Mouse (Mus musculus) lung, embryonic 15.5 days (tissue): ENCODE measurements at regions not wholly inside any gene's neighbourhood (a gene's known extent, or its start where the extent isn't known, plus 50 kb on each side); places are given as distances from the start of the nearest gene placed in this dataset.

Experiments used
- ATAC-seq: fragments of 200-750 bp; cut with Nextera tagmentation; 2 replicates; pipeline ENCODE4 v1.8.0; 2017; ENCODE audit warnings: moderate number of reproducible peaks, borderline replicate concordance; ENCODE audit not compliant: low FRiP score, low TSS enrichment; ENCODE audit errors: extremely low read depth
- H3K27ac ChIP-seq: fragments of 300-500 bp; sonication (generic); 2 replicates; pipeline ENCODE4 v1.5.1; 2015; ENCODE audit warnings: moderate library complexity, mild to moderate bottlenecking, inconsistent platforms
- H3K27me3 ChIP-seq: fragments of 300-500 bp; sonication (generic); 2 replicates; pipeline ENCODE4 v1.6.1; 2015; ENCODE audit warnings: inconsistent platforms
- H3K36me3 ChIP-seq: fragments of 300-500 bp; sonication (generic); 2 replicates; pipeline ENCODE4 v1.6.1; 2015; ENCODE audit warnings: inconsistent platforms
- H3K4me1 ChIP-seq: fragments of 300-500 bp; sonication (generic); 2 replicates; pipeline ENCODE4 v1.6.1; 2015; ENCODE audit warnings: inconsistent platforms
- H3K4me2 ChIP-seq: fragments of 300-500 bp; sonication (generic); 2 replicates; pipeline ENCODE4 v1.6.1; 2015; ENCODE audit warnings: inconsistent platforms, mild to moderate bottlenecking, moderate library complexity
- H3K4me3 ChIP-seq: fragments of 300-500 bp; sonication (generic); 2 replicates; pipeline ENCODE4 v1.5.1; 2015; ENCODE audit warnings: mild to moderate bottlenecking, inconsistent platforms
- H3K9ac ChIP-seq: fragments of 300-500 bp; sonication (generic); 2 replicates; pipeline ENCODE4 v1.6.1; 2015; ENCODE audit warnings: inconsistent platforms
- H3K9me3 ChIP-seq: fragments of 300-500 bp; sonication (generic); 2 replicates; pipeline ENCODE4 v1.6.1; 2016; ENCODE audit warnings: inconsistent platforms
- WGBS: fragments of 180-500 bp; shearing (Covaris S2); methylation state at CpG from one replicate; pipeline ENCODE4 v1.1.7; 2015; 5-methylcytosine and 5-hydroxymethylcytosine counted together

- no peak for ATAC-seq
- H3K4me2 ChIP-seq: no peak overlapping the region
- H3K4me1 ChIP-seq: no peaks in the 10 kb centered on the region
- H3K9ac ChIP-seq: no peak overlapping the region
- H3K27ac ChIP-seq: no peak overlapping the region
- no peaks in the 10 kb centered on the region for H3K36me3 ChIP-seq
- H3K4me3 ChIP-seq: no peak overlapping the region
- no peaks in the 10 kb centered on the region for H3K9me3 ChIP-seq
- H3K27me3 ChIP-seq: no peaks in the 10 kb centered on the region
- WGBS: 30% methylated on average over 11 of the region's 11 CpGs
Measured at GRCm38 (mm10) chr16:8117543-8118167, 307.3 kb downstream of the Tmem114 start.

GRCm38 (mm10) chr16:8111329-8112116 is 313.4 kb downstream of the Tmem114 start:
- no peak for ATAC-seq
- Histone ChIP-seq H3K27me3 (no peaks in the 10 kb centered on the region), H3K27ac (no peak overlapping the region), H3K9ac (no peak overlapping the region), H3K4me3 (no peak overlapping the region), H3K4me2 (no peak overlapping the region), H3K36me3 (no peaks in the 10 kb centered on the region), H3K9me3 (no peaks in the 10 kb centered on the region), H3K4me1 (no peaks in the 10 kb centered on the region)
- 45% methylated on average over 9 of the region's 9 CpGs for WGBS

DNA sequence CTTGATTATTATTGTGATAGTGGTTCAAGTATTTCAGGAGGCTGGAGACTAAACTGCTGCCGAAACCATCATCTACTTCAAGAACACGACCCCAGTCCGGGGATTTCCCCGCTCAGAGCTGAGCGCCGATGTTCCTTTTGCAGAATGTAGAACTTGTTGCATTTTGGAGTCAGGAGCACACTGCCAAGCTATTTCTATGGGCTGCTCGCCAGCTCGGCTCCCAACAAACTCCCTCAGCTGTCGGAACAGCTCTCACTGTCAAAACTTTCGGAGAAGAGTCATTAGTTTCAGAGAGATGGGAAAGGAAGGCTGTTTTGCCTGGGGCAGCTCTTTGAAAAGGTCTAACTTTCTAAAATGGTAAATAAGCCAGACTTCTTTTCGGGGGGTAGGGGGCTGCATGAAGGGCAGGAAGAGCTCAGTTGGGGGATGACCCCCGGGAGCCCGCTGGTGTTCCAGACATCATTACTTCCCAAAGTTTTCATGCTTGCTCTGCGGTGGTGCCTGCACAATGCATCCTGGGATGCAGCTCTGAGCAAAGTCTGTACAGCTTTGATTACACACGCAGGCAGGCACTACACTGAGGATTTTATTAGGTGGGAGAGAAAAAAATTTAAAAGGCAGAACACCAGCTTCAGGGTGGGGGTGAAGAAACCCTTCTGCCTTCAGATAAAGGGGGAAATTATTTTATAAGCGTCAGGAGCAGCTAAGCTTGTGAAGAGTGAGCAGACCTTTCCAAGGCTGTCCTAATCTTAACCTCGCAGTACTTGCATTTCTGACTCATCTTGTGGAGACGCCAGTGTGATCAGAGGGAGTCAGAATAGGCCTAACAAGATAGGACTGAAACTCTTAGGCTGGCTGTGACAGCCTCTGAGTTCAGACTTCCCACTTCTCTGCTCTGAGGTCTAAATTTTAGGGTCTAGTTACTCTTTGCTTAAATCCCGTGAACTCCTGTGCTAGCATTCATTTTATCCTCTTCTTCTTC is 316.5 kb downstream of the Tmem114 start:
- WGBS: 45% methylated on average over 19 of the region's 19 CpGs
- Histone ChIP-seq H3K4me1 (no peaks in the 10 kb centered on the region), H3K4me2 (no peak overlapping the region; the same call in 1 of the 2 replicates), H3K27me3 (no peaks in the 10 kb centered on the region), H3K9ac (no peak overlapping the region), H3K9me3 (no peaks in the 10 kb centered on the region), H3K27ac (no peak overlapping the region), H3K4me3 (no peak overlapping the region), H3K36me3 (no peaks in the 10 kb centered on the region)
- peak; percentile 57; the same call in 1 of the 2 replicates for ATAC-seq

DNA sequence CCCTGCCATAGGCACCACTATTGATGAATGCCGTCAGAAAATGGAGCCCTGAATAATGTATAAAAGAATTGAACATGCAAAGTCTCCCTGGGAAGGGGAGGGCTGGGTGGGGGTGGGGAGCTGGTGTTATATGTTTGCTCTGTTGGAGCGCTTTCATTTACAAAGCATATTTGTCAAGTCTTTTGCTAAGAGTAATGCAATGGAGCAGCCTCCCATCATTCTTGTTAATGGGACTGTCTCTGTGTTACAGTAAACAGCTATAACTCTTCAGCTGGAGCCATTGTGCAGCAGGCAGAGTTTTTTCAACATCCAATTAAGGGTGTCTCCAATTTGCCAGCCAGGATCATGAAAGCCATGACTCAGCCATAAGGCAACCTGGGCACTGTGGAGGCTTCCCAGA is 345.9 kb downstream of the Tmem114 start:
- Histone ChIP-seq H3K27me3 (no peaks in the 10 kb centered on the region), H3K4me2 (no peak overlapping the region), H3K27ac (no peak overlapping the region), H3K36me3 (no peaks in the 10 kb centered on the region), H3K9ac (no peak overlapping the region), H3K4me1 (no peaks in the 10 kb centered on the region), H3K4me3 (no peak overlapping the region), H3K9me3 (no peaks in the 10 kb centered on the region)
- 87% methylated on average over 2 of the region's 2 CpGs for WGBS
- ATAC-seq: no peak

DNA sequence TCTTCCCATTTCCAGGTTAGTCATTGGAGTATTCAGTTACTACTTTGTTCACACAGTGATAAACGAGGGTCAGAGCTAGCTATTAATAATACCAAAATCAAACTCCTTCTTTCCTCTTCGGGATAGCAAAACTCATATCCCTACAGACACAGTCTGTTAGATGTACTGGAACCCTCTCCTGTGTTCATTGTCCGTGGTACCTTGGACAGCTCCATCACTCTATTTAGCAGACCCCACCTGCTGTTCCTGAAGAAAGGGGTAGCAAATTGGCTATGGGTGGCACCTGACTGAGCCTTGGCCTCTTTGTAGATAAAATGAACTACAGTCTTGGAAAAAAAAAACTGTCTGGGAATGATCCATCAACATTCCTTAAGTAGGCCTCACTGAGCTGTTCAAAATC is 346.5 kb downstream of the Tmem114 start:
- H3K4me3 ChIP-seq: no peak overlapping the region
- H3K4me1 ChIP-seq: no peaks in the 10 kb centered on the region
- no peak for ATAC-seq
- H3K9me3 ChIP-seq: no peaks in the 10 kb centered on the region
- no peaks in the 10 kb centered on the region for H3K36me3 ChIP-seq
- no peak overlapping the region for H3K9ac ChIP-seq
- WGBS: 56% methylated on average over 3 of the region's 3 CpGs
- no peak overlapping the region for H3K27ac ChIP-seq
- no peak overlapping the region for H3K4me2 ChIP-seq
- no peaks in the 10 kb centered on the region for H3K27me3 ChIP-seq

GRCm38 (mm10) chr16:8074729-8075128 is 350.2 kb downstream of the Tmem114 start:
- no peak overlapping the region for H3K4me3 ChIP-seq

DNA sequence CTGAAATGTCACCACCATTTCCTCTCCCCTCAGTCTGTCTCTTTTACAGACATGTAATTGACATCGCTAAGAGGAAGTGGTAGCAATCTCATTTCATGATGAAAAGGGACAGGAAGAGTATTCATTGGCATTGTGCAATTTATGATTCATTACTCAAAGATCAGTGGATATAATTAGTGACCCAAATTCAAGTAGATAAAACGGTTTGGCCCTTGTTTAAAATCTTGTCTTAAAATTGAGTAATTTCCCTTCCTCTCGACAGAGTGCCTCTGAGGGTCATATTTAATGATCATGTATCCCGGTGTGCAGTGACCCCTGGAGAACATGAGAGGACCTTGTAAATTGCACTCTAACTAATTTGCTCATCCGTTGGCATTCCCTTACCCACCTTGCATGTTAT is 371.0 kb downstream of the Tmem114 start:
- H3K27me3 ChIP-seq: no peaks in the 10 kb centered on the region
- no peak overlapping the region for H3K4me3 ChIP-seq
- H3K36me3 ChIP-seq: no peaks in the 10 kb centered on the region
- no peak overlapping the region for H3K27ac ChIP-seq
- WGBS: 40% methylated on average over 5 of the region's 5 CpGs
- H3K4me1 ChIP-seq: no peaks in the 10 kb centered on the region
- no peak overlapping the region for H3K4me2 ChIP-seq
- no peaks in the 10 kb centered on the region for H3K9me3 ChIP-seq
- no peak for ATAC-seq
- H3K9ac ChIP-seq: no peak overlapping the region

More at GRCm38 (mm10) chr16:8074729-8075128, 350.2 kb downstream of the Tmem114 start:
- Histone ChIP-seq H3K4me2 (no peak overlapping the region), H3K4me1 (no peaks in the 10 kb centered on the region), H3K36me3 (no peaks in the 10 kb centered on the region), H3K27me3 (no peaks in the 10 kb centered on the region), H3K9ac (no peak overlapping the region), H3K9me3 (no peaks in the 10 kb centered on the region), H3K27ac (no peak overlapping the region)
- 63% methylated on average over 4 of the region's 4 CpGs for WGBS
- ATAC-seq: no peak

DNA sequence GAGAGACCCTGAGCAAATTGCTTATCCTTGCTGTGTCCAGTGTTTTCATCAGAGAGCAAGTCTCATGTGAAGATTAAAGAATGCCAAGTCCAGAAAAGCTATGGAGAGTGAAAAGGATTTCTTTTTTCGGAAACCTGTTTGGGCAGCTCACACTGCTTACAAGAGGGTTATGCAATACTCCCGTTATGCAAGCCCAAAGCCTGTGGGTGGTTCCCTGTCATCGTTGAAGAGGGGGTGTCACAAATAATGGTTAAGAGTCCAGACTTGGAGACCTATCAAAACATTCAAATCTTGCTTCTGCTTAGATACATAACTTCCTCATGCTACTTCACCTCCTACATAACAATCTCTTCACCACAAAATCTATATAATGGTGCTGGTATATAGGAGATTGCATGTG is 416.0 kb downstream of the Tmem114 start:
- Histone ChIP-seq H3K4me3 (no peak overlapping the region), H3K36me3 (no peaks in the 10 kb centered on the region), H3K27me3 (no peaks in the 10 kb centered on the region), H3K4me1 (no peaks in the 10 kb centered on the region), H3K9ac (no peak overlapping the region), H3K27ac (no peak overlapping the region), H3K9me3 (no peaks in the 10 kb centered on the region), H3K4me2 (no peak overlapping the region)
- WGBS: 45% methylated on average over 3 of the region's 3 CpGs
- ATAC-seq: no peak

DNA sequence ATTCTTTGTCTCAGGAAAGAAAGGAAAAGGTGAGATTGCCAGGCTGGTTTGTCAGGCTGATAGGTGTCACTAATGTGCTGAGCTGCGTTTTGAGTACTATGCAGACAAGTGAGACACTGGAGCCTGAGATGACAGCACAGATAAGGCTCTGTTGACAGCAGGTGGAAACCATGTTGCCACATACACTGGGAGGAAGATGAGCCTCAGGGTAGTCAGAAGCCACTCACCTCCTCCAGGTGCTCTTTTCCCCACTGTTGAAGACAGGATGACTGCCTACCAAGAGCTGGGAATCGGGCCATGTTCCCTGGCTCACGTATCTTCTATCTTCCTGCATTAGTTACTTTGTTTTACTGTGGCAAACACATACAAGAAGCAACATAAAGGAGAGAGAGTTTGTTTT is 418.3 kb downstream of the Tmem114 start:
- H3K4me1 ChIP-seq: no peaks in the 10 kb centered on the region
- no peak overlapping the region for H3K27ac ChIP-seq
- H3K9ac ChIP-seq: no peak overlapping the region
- no peak for ATAC-seq
- 51% methylated on average over 3 of the region's 3 CpGs for WGBS
- H3K4me2 ChIP-seq: no peak overlapping the region
- H3K9me3 ChIP-seq: no peaks in the 10 kb centered on the region
- H3K27me3 ChIP-seq: no peaks in the 10 kb centered on the region
- H3K36me3 ChIP-seq: no peaks in the 10 kb centered on the region
- no peak overlapping the region for H3K4me3 ChIP-seq

- 79% methylated on average over 7 of the region's 7 CpGs for whole genome bisulfite sequencing
- H3K27ac ChIP-seq: no peak overlapping the region
- H3K4me1 ChIP-seq: no peaks in the 10 kb centered on the region
- no peak for ATAC-seq
- no peaks in the 10 kb centered on the region for H3K27me3 ChIP-seq
- H3K36me3 ChIP-seq: no peaks in the 10 kb centered on the region
- H3K4me2 ChIP-seq: no peak overlapping the region
- no peaks in the 10 kb centered on the region for H3K9me3 ChIP-seq
- no peak overlapping the region for H3K9ac ChIP-seq
- H3K4me3 ChIP-seq: no peak overlapping the region
Measured at GRCm38 (mm10) chr16:8002339-8003089, 422.4 kb downstream of the Tmem114 start.

DNA sequence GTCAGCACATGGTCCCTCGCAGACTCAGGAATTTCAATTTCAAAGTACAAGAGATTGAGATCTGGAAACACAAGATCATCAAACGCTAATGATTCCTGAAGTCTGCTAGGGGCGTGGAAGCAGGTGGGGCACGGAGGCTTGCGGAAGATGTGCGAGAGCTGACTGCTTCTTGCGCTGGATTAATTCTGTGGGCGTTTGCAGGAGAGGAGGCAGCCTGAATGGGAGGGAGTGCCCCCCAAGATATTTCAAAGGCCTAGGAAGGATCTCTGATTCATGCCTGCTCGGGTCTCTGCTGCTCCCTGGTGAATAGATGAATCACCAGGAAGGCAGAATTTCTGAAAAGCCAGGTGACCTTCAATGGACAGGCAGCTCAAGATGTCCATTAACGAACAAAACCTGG is 442.1 kb downstream of the Tmem114 start:
- 37% methylated on average over 10 of the region's 10 CpGs for WGBS
- no peak for ATAC-seq
- H3K4me2 ChIP-seq: no peak overlapping the region
- no peaks in the 10 kb centered on the region for H3K36me3 ChIP-seq
- H3K27me3 ChIP-seq: no peaks in the 10 kb centered on the region
- H3K9ac ChIP-seq: no peak overlapping the region
- H3K9me3 ChIP-seq: no peaks in the 10 kb centered on the region
- no peak overlapping the region for H3K27ac ChIP-seq
- H3K4me1 ChIP-seq: no peaks in the 10 kb centered on the region
- H3K4me3 ChIP-seq: no peak overlapping the region
